ENCODE assay signal across 18 mouse cellular contexts in genomic region chr10:113939524-113939923, GRCm38 (mm10).
DNase-seq lines count a peak whose midpoint lies in the region; ATAC-seq and TF ChIP-seq lines count a peak whose summit lies in the region.
"Had no signal": no experiment of that assay in that cellular context is flagged by ENCODE, and none has a peak within 500 bp of the region (broad histone marks: within the 10 kb centered on the region; RNA-seq: fewer than 3 reads in every experiment).

No protein-coding gene starts in this region.

- no peaks in the 10 kb centered on the region for H3K36me3 ChIP-seq in forebrain, embryonic 14.5 days (ENCODE audit: control insufficient read depth, insufficient read depth, low read length)
- no peaks in the 10 kb centered on the region for H3K36me3 ChIP-seq in forebrain, embryonic 11.5 days (ENCODE audit: control insufficient read depth, insufficient read depth, low read length)
- no peaks in the 10 kb centered on the region for H3K36me3 ChIP-seq in forebrain, postnatal 0 days (ENCODE audit: insufficient read depth)
- no peaks in the 10 kb centered on the region for H3K36me3 ChIP-seq in forebrain, embryonic 12.5 days (replicated peaks)
- H3K36me3 ChIP-seq: embryonic facial prominence, embryonic 13.5 days; embryonic facial prominence, embryonic 15.5 days had no signal

- no peak overlapping the region for H3K27ac ChIP-seq in forebrain, embryonic 14.5 days (ENCODE audit: low read depth, low read length)
- no peak overlapping the region for H3K27ac ChIP-seq in forebrain, embryonic 11.5 days (ENCODE audit: low read depth, low read length)
- H3K27ac ChIP-seq in forebrain, postnatal 0 days (ENCODE audit: low read depth, low read length), result no peak overlapping the region
- H3K27ac ChIP-seq in forebrain, embryonic 12.5 days, result no peak overlapping the region
- H3K27ac ChIP-seq: embryonic facial prominence, embryonic 13.5 days; embryonic facial prominence, embryonic 15.5 days; gastrocnemius, adult 2 months had no signal

- TF ChIP-seq CTCF in forebrain, postnatal 0 days (IDR thresholded peaks at IDR 0.05; ENCODE audit: low read depth), result no peak
- TF ChIP-seq CTCF in brain, embryonic 14.5 days (IDR thresholded peaks at IDR 0.05; ENCODE audit: borderline replicate concordance, extremely low read depth, insufficient read depth, insufficient read length), result no peak

- ATAC-seq in forebrain, embryonic 14.5 days, result no peak; the same call in 1 of the 2 replicates
- no peak for ATAC-seq in forebrain, embryonic 11.5 days (replicated peaks; ENCODE audit: low FRiP score)
- ATAC-seq in forebrain, postnatal 0 days, result no peak
- no peak for ATAC-seq in forebrain, embryonic 12.5 days (ENCODE audit: low FRiP score)

- WGBS in forebrain, embryonic 14.5 days, result 47% methylated on average over 6 of the region's 6 CpGs
- WGBS in forebrain, embryonic 11.5 days, result 70% methylated on average over 6 of the region's 6 CpGs
- 36% methylated on average over 6 of the region's 6 CpGs for WGBS in forebrain, postnatal 0 days
- 59% methylated on average over 6 of the region's 6 CpGs for WGBS in forebrain, embryonic 12.5 days

- H3K4me2 ChIP-seq in forebrain, embryonic 14.5 days (ENCODE audit: low read length), result no peak overlapping the region
- no peak overlapping the region for H3K4me2 ChIP-seq in forebrain, embryonic 11.5 days (ENCODE audit: low read depth, low read length, severe bottlenecking)
- H3K4me2 ChIP-seq in forebrain, postnatal 0 days (ENCODE audit: low read depth), result no peak overlapping the region
- H3K4me2 ChIP-seq in forebrain, embryonic 12.5 days, result no peak overlapping the region
- H3K4me2 ChIP-seq: embryonic facial prominence, embryonic 13.5 days; embryonic facial prominence, embryonic 15.5 days had no signal

- H3K4me3 ChIP-seq in forebrain, embryonic 14.5 days (ENCODE audit: low read depth, low read length), result no peak overlapping the region
- no peak overlapping the region for H3K4me3 ChIP-seq in forebrain, embryonic 11.5 days (ENCODE audit: low read depth, low read length)
- no peak overlapping the region for H3K4me3 ChIP-seq in forebrain, postnatal 0 days (ENCODE audit: low read depth, low read length)
- H3K4me3 ChIP-seq in forebrain, embryonic 12.5 days (replicated peaks), result no peak overlapping the region
- H3K4me3 ChIP-seq: embryonic facial prominence, embryonic 13.5 days; embryonic facial prominence, embryonic 15.5 days; erythroblast, embryonic 14.5 days; gastrocnemius, adult 2 months had no signal

- H3K9me3 ChIP-seq in forebrain, embryonic 14.5 days (replicated peaks; ENCODE audit: control insufficient read depth, low read length), result no peaks in the 10 kb centered on the region
- H3K9me3 ChIP-seq in forebrain, embryonic 11.5 days (ENCODE audit: control insufficient read depth, low read length), result no peaks in the 10 kb centered on the region
- H3K9me3 ChIP-seq in forebrain, postnatal 0 days (ENCODE audit: low read length), result no peaks in the 10 kb centered on the region
- H3K9me3 ChIP-seq in forebrain, embryonic 12.5 days, result no peaks in the 10 kb centered on the region
- H3K9me3 ChIP-seq: embryonic facial prominence, embryonic 13.5 days; embryonic facial prominence, embryonic 15.5 days had no signal

- peaks cover 5% of the 10 kb centered on the region; the same call in 1 of the 2 replicates for H3K4me1 ChIP-seq in forebrain, embryonic 14.5 days (ENCODE audit: control insufficient read depth, insufficient read depth, low read length)
- H3K4me1 ChIP-seq in forebrain, embryonic 11.5 days (replicated peaks; ENCODE audit: control insufficient read depth, insufficient read depth, low read length), result no peaks in the 10 kb centered on the region
- no peaks in the 10 kb centered on the region for H3K4me1 ChIP-seq in forebrain, postnatal 0 days (ENCODE audit: insufficient read depth)
- H3K4me1 ChIP-seq in forebrain, embryonic 12.5 days, result no peaks in the 10 kb centered on the region
- H3K4me1 ChIP-seq: embryonic facial prominence, embryonic 13.5 days; embryonic facial prominence, embryonic 15.5 days had no signal

- no peak for TF ChIP-seq POLR2A in brain, embryonic 14.5 days (IDR thresholded peaks at IDR 0.05; ENCODE audit: borderline replicate concordance, extremely low read depth, insufficient read depth, insufficient read length, poor library complexity, severe bottlenecking)

- no peak overlapping the region for H3K9ac ChIP-seq in forebrain, embryonic 14.5 days (ENCODE audit: low read length)
- H3K9ac ChIP-seq in forebrain, embryonic 11.5 days (ENCODE audit: low read length), result no peak overlapping the region
- H3K9ac ChIP-seq in forebrain, postnatal 0 days, result no peak overlapping the region
- no peak overlapping the region for H3K9ac ChIP-seq in forebrain, embryonic 12.5 days
- H3K9ac ChIP-seq: embryonic facial prominence, embryonic 13.5 days; embryonic facial prominence, embryonic 15.5 days had no signal

- peak; percentile 36 for DNase-seq in forebrain, embryonic 14.5 days (ENCODE audit: low spot score)
- DNase-seq in forebrain, embryonic 11.5 days (ENCODE audit: low spot score), result no peak
- DNase-seq in forebrain, postnatal 0 days, result peak; percentile 5
- peak; percentile 62 for DNase-seq in brain, embryonic 14.5 days (ENCODE audit: low read depth)
- no peak for DNase-seq in c-Kit-positive CD71-positive TER-119-positive erythroid progenitor cells, embryonic 14.5 days (ENCODE audit: low spot score)
- DNase-seq: adrenal gland, adult 2 months; adrenal gland, postnatal 10 days; adrenal gland, postnatal 25 days; cerebellum, adult 11-12 months; cerebellum, adult 2 months; cerebellum, adult 9-10 months; cerebellum, postnatal 10 days; cerebellum, postnatal 25 days; gastrocnemius, adult 2 months had no signal

- no peaks in the 10 kb centered on the region for H3K27me3 ChIP-seq in forebrain, embryonic 14.5 days (replicated peaks; ENCODE audit: control insufficient read depth, insufficient read depth, low read length)
- H3K27me3 ChIP-seq in forebrain, embryonic 11.5 days (ENCODE audit: control insufficient read depth, insufficient read depth, low read length), result no peaks in the 10 kb centered on the region
- H3K27me3 ChIP-seq in forebrain, postnatal 0 days (ENCODE audit: insufficient read depth, low read length), result no peaks in the 10 kb centered on the region
- no peaks in the 10 kb centered on the region for H3K27me3 ChIP-seq in forebrain, embryonic 12.5 days
- H3K27me3 ChIP-seq: embryonic facial prominence, embryonic 13.5 days; embryonic facial prominence, embryonic 15.5 days had no signal

Comparison
In these comparisons a context has a peak if more than half of its experiments do, and no peak if none do; other contexts are left out.
1. DNase-seq: peak in forebrain, embryonic 14.5 days (single experiment), forebrain, postnatal 0 days (single experiment) and brain, embryonic 14.5 days (single experiment); none in forebrain, embryonic 11.5 days (single experiment) and c-Kit-positive CD71-positive TER-119-positive erythroid progenitor cells, embryonic 14.5 days (single experiment).